Mouse (Mus musculus): ENCODE data around the gene Adam29.

The Adam29 gene

GRCm38 (mm10) chr8:55906848-55907247, at the start of gene Adam29:
Gene Adam29, minus strand, starts transcription at chr8:55906948.
- no peak for DNase-seq (ENCODE audit: low spot score)

- no peak for DNase-seq (ENCODE audit: low spot score)
Observed at GRCm38 (mm10) chr8:55940526-55940880, 33.8 kb upstream of the Adam29 start.

DNA sequence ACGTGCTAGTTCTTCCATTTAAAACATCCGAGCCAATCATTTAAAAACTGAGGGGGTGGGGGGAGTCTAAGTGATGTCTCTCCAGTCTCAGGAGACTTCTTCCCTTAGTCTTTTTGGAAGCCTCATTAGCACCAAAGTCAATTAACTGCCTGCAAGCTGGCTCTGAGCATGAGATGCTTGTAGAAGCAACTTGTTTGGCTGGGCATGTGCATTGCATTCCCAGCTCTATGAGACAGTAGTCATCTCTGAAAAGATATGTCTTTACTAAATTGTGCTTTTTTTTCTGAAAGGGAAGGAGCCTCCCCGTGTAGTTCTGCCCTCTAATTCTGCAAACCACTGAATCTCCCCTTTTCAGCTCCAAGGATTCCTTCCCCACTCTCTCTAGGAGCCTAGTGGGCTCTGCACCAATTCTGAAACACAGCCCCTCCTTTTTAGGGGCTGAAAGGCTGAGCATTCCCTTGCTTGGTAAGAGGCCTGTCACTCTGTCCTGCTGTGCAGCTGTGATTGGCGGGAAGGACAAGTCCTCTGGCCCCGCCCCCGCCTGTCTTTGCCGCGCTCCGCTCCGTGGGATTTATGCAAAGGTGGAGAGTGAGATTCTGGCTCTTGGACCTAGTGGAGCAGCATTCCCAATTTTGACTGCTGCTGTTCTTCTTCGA, 33.2 kb upstream of the Adam29 start, which contains the start of gene Glra3:
Gene Glra3 (plus strand): TSS at position 591 of the 656 bp plus-strand sequence.
- no peak for DNase-seq (ENCODE audit: low spot score)
